Mouse (Mus musculus): ENCODE data around the gene Abcb11. TPM values are rescaled to one million over a fixed set of nuclear protein-coding genes. Genes with fewer than 3 reads are reported as not detected.

Abcb11 gene
- total RNA-seq, 2 experiments from 2014 or later, result not detected

- DNase-seq (ENCODE audit: low spot score in 2 of 2), result no peak
These were observed 151.4 kb downstream of the Abcb11 start for GRCm38 (mm10) chr2:69191059-69191458.

- DNase-seq (ENCODE audit: low spot score in 2 of 2), result no peak
These were observed 153.2 kb downstream of the Abcb11 start for GRCm38 (mm10) chr2:69189222-69189621.

GRCm38 (mm10) chr2:69188732-69189131 lies 153.7 kb downstream of the Abcb11 start:
- peak in 1 of 2 experiments; percentile 54 for DNase-seq (ENCODE audit: low spot score in 2 of 2)

Other genes starting within 250 kb of the Abcb11 start
- gene Nostrin, start 206.8 kb downstream of the Abcb11 start, total RNA-seq (2021), result 1 to 10 TPM; 5.4 to 6.0 TPM
- gene Spc25, start 136.4 kb downstream of the Abcb11 start, total RNA-seq (2021), result under 1 TPM; 0.27 to 0.46 TPM
- not detected for gene G6pc2, start 131.5 kb downstream of the Abcb11 start, total RNA-seq (2021)
- not detected for gene Dhrs9, start 37.8 kb upstream of the Abcb11 start, total RNA-seq (2021)
- under 1 TPM; 0.53 to 0.59 TPM for gene Lrp2, start 243.4 kb upstream of the Abcb11 start, total RNA-seq (2021)